Mouse (Mus musculus) hindbrain, postnatal 0 days (tissue): ENCODE measurements around the gene Gm20870. TPM values are rescaled to one million over a fixed set of nuclear protein-coding genes. Genes with fewer than 3 reads are reported as not detected.
"Not testable (repeated sequence)": the region's sequence is repeated elsewhere in the genome, so short reads cannot be mapped to it uniquely, and the experiment has no call there.

Experiments used
- ATAC-seq: fragments of 200-750 bp; cut with Nextera tagmentation; 2 replicates; pipeline ENCODE4 v1.8.0; 2017; ENCODE audit warnings: mild to moderate bottlenecking, moderate TSS enrichment, moderate library complexity
- DNase-seq: peaks from one replicate; pipeline ENCODE4 v3.0.0-alpha.2; 2015; ENCODE audit warnings: low spot score
- H3K27ac ChIP-seq: fragments of 300-500 bp; sonication (generic); 2 replicates; pipeline ENCODE4 v1.5.1; 2014; ENCODE audit warnings: mild to moderate bottlenecking
- H3K27me3 ChIP-seq: fragments of 300-500 bp; sonication (generic); 2 replicates; pipeline ENCODE4 v1.6.1; 2014; ENCODE audit warnings: low read length, mixed read lengths; ENCODE audit not compliant: insufficient read depth
- H3K36me3 ChIP-seq: fragments of 300-500 bp; sonication (generic); 2 replicates; pipeline ENCODE4 v1.6.1; 2014; ENCODE audit warnings: low read length, mixed read lengths; ENCODE audit not compliant: insufficient read depth
- H3K4me1 ChIP-seq: fragments of 300-500 bp; sonication (generic); 2 replicates; pipeline ENCODE4 v1.6.1; 2014; ENCODE audit warnings: antibody characterized with exemption, low read length, mixed read lengths; ENCODE audit not compliant: insufficient read depth
- H3K4me2 ChIP-seq: fragments of 300-500 bp; sonication (generic); 2 replicates; pipeline ENCODE4 v1.6.1; 2014; ENCODE audit warnings: low read depth, mild to moderate bottlenecking, low read length, moderate library complexity, mixed read lengths
- H3K4me3 ChIP-seq: fragments of 300-500 bp; sonication (generic); 2 replicates; pipeline ENCODE4 v1.5.1; 2014; ENCODE audit warnings: low read length
- H3K9ac ChIP-seq: fragments of 300-500 bp; sonication (generic); replicated peaks from 2 replicates; pipeline ENCODE4 v1.6.1; 2014; ENCODE audit warnings: mild to moderate bottlenecking, low read length, moderate library complexity, mixed read lengths
- H3K9me3 ChIP-seq: fragments of 300-500 bp; sonication (generic); 2 replicates; pipeline ENCODE4 v1.6.1; 2016; ENCODE audit warnings: low read length, mixed read lengths
- WGBS: fragments of 180-500 bp; shearing (Covaris S2); extraction: QIAGEN DNeasy Blood & Tissue Kit; methylation state at CpG from one replicate; pipeline ENCODE4 v1.1.7; 2014; 5-methylcytosine and 5-hydroxymethylcytosine counted together
- polyA plus RNA-seq: library from polyadenylated mRNA; unstranded; fragments of >200 nt; fragmentation: Nextera tagmentation; extraction: Ambion mirVana; gene quantifications from 2 replicates; pipeline ENCODE4 v1.2.1, GENCODE M21; 2015
- total RNA-seq: library from RNA; depleted of rRNA; stranded (reverse); fragments of >200 nt; gene quantifications from 2 replicates; pipeline ENCODE4 v1.2.3, GENCODE M21; 2014; rRNA removed

Gene Gm20870
- total RNA-seq (not detected in 2 replicates), polyA plus RNA-seq (not detected in 2 replicates)

DNA sequence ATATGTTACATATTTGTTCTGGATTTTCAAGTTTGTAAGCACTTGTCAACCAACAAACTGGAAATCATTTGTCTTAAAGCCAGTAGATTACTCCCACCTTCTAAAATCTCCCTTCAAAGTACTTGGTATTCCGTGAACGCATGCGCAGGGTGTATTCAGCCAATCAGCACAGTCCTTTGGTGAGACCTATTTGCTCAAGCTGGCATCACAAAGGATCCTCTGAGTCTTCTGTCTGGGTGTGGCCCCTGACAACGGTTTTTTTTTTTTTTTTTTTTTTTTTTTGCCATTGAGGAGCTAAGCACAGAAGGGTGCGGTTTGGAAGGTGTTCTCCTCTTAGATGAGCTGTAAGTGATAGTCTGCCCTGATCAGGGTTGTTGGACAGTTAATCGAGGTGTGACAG is at the start of gene Gm20870:
TSS of gene Gm20870 (plus strand) at position 301 of the 400 bp plus-strand sequence.
- not testable (repeated sequence) for H3K4me2 ChIP-seq, H3K27ac ChIP-seq, H3K9me3 ChIP-seq, H3K36me3 ChIP-seq, H3K9ac ChIP-seq, ATAC-seq, DNase-seq, H3K27me3 ChIP-seq, H3K4me3 ChIP-seq, H3K4me1 ChIP-seq
- WGBS = no CpG with 5 or more reads among the region's 6 CpGs

Other genes starting within 250 kb of the Gm20870 start
- gene Gm20869, start 222.6 kb upstream of the Gm20870 start, total RNA-seq = not detected in 2 replicates
- not detected in 2 replicates for gene Gm20869, start 222.6 kb upstream of the Gm20870 start, polyA plus RNA-seq